Mouse (Mus musculus) CD4-positive, CD25-positive, alpha-beta regulatory T cell, adult 4 months (primary cell): ENCODE measurements around the gene Krt42. TPM values are rescaled to one million over a fixed set of nuclear protein-coding genes. Genes with fewer than 3 reads are reported as not detected.
A peak's percentile ranks its signal among the peaks of the same experiment; 100 is the strongest.
"Not testable (repeated sequence)": the region's sequence is repeated elsewhere in the genome, so short reads cannot be mapped to it uniquely, and the experiment has no call there.

ENCODE experiments used
- ATAC-seq: one replicate; pipeline ENCODE4 v1.8.0; 2017
- polyA plus RNA-seq, 2 experiments: library from polyadenylated mRNA; unstranded; fragments of 100-300 nt; shearing (Covaris generic); gene quantifications; one replicate each; pipeline ENCODE4 v1.2.1; 2017

The Krt42 gene
- polyA plus RNA-seq, result not detected

- no peak for ATAC-seq
These were observed at the start of gene Krt42 for GRCm38 (mm10) chr11:100269821-100270332. TSS of gene Krt42 (minus strand) at chr11:100269871.

- no peak for ATAC-seq
These were observed 49.1 kb upstream of the Krt42 start for GRCm38 (mm10) chr11:100318529-100319451.

DNA sequence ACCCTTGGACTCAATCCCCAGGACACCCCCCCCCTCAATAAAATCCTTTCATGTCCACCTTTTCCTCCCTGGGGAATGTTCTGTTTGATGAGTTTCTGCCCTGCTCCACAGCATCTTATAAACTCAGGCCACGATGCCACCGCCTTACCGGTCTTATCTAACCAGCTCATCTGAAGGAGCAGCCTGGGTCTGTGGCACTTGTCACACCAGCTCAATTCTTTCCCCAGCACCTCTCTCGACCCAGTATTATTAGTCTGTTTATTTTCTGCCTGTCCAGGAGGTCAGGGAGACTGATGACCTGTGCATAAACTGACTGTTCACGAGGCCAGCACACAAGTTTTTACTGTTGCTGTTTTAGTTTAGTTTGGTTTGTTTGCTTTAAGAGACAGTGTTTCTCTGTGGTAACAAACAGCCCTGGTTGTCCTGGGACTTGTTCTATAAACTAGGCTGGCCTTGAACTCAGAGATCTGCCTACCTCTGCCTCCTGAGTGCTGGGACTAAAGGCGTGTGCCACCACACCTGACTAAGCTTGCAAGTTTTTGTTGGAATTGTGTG, 48.2 kb upstream of the Krt42 start:
- no peak for ATAC-seq

DNA sequence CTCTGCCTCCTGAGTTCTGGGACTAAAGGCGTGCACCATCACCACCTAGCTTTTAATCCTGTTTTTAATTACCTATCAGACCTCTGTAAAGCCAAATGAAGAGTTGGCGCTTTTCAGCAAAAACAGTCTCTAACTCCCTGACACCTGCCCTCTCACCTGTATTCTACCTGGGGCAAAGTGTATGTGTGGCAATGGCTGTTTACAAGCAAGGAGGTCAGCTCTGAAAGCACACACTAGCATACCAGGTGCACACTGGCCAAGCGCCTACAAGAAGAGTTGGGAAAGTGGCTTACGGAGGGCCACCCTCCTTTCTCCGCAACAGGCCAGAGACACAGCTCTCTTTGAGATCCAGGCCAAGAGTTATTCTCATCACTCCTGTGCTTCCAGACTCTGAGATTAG, 45.8 kb upstream of the Krt42 start:
- ATAC-seq, result no peak

GRCm38 (mm10) chr11:100313424-100313823, 43.8 kb upstream of the Krt42 start:
- no peak for ATAC-seq

DNA sequence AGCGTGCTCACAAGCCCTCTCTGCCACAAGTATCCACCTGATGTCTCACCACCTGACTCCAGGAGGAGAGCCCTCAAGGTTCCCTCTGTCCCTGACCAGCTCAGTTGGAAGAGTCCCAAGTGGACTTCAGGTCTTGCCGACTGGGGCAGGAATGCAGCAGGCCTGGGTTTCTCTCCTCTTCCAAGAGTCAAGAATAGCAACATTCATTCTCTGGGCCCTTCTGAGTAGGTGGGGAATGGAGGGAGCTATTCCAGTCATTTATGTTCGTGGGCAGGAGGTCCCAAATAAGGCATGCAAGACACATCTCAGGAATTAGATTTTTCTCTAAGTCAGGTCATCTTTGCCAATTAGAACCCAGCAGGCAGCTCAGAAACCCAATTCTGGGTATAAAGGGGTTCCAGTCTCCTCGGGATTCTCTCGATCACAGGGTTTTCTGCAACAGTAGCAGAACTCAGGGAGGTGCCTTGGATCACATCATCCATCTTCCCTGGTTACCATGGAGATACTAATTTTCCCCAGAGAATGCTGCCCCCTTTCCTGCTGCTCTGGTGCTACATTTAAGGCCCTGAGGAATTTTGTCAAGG, 42.5 kb upstream of the Krt42 start:
- no peak for ATAC-seq

- no peak for ATAC-seq
These were observed 42.0 kb upstream of the Krt42 start for GRCm38 (mm10) chr11:100311656-100312055.

- ATAC-seq, result not testable (repeated sequence)
These were observed 39.0 kb upstream of the Krt42 start for GRCm38 (mm10) chr11:100308672-100309071.

DNA sequence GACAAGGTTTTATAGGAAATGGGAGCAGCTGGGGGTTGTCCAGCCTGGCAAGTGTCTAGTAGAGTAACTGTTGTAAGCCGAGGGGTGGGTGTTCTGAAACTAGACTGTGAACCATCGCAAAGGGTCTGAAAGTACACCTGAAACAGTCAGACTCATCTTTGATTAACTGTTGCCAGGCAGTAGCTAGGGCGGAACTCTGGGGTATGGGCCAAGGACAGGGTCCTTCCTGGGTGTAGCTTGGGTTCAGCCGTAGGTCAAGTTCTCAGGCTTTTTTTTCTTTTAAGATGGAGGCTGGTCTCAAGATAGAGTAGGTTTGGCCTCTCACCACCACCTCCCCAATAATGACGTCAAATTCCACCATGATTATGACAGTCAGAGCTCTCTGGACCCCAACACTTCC, 38.2 kb upstream of the Krt42 start:
- no peak for ATAC-seq

DNA sequence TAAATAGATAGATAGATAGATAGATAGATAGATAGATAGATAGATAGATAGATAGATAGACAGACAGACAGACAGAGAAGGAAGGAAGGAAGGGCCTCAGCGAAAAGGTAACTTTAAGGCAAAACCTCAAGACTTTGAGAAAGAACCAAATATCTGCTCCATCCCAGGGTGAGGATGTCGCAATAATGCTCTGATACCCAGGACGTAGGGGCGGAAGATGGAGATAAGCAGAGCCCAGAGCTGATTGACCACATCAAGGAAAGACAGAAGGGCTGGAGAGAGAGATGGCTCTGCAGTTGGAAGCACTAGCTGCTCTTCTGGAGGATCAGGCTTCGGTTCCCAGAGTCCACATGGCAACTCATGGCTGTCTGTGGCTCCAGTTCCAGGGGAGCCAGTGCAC, 31.6 kb upstream of the Krt42 start:
- no peak for ATAC-seq

- ATAC-seq, result peak; percentile 53
These were observed 30.6 kb upstream of the Krt42 start for GRCm38 (mm10) chr11:100300293-100300692.

DNA sequence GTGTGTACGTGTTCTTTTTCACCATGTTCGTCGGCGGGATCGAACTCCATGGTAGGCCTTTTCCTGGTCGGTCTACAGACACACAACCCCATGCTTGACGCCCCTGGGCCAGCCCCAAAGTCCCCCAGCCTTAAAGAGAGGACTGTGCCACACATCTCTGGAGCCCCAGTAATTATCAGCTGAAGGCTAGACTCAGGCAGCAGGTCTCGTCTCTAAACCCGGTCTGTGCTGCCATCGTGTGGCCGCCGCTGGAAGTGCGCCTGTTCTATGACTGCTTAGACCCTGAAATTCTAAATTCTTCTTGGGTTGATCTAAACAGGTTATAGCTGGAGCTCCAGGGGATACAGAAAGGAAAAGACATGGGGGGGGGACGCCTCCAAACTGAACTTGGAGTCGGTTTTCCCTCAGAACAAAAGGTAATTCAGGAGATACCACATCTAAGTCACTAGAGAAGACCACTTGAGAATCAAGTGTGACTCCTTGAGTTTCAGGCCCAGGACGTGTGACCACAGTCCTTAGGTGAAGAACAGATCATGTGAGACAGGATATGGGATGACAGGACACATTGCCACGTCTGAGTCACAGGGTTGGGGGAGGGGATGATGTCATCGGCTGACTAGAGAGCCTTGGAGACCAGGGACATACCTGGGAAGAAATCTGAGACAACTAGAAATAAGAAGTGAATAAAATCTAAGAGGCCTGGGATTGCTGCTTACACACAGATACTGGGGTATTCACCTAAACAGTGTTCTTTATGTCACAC, 28.8 kb upstream of the Krt42 start:
- peak; percentile 71 for ATAC-seq

DNA sequence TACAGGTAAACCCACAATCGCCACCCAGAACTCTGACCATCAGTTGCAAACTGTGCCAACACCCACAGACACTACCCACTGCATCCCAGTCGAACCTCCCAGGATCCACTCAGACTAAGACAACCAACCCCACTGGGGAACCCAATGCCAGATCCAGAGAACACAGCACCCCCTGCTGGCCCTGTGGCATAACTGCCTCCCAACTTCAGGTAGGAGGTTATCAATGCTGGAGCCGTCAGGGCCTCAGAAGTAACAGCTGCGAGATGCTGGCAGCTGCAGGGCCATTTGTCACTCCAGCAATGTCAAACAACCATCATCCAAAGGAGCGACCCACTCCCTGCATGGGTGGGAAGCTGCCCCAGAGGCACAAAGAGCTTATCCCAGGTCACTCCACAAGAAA, 28.1 kb upstream of the Krt42 start:
- ATAC-seq, result peak; percentile 49

GRCm38 (mm10) chr11:100295308-100295707, 25.6 kb upstream of the Krt42 start:
- ATAC-seq, result peak; percentile 78

DNA sequence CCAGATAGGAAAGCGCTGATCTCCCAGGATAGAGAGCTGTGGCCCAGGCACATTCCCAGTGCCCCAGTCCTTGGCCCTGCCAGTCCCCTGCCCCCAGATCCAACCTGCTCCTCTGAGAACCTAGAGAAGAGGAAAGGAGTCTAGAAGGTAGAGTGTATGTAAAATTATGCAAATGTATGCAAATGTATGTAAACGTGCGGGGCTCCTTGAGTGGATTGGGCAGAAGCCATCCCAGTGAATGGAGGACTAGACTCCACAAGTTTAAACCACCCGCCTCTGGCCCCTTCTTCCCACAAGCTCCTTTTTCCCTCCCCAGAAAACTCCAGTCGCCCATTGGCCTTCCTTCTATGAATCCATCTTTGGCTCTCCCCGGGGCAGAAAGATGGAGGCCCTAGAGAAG, 23.2 kb upstream of the Krt42 start:
- ATAC-seq, result no peak

DNA sequence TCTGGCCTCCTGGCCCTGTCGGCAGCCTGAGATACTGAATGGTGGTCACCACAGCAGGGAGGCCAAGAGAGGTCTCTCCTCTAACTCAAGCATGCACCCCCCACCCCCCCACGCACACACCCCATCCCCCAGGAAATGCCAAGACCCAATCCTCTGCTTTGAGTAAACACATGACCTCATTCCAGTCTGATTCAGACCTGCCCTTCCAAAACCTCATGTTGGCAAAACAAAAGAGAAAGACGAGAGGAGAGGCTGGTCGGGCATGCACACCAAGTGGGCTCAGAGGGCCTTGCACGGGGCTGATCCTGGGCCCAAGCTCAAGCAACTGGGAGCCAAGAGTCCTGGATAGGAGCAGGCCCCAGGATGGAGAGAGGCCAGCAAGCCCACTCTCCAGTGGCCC, 20.6 kb upstream of the Krt42 start:
- no peak for ATAC-seq

DNA sequence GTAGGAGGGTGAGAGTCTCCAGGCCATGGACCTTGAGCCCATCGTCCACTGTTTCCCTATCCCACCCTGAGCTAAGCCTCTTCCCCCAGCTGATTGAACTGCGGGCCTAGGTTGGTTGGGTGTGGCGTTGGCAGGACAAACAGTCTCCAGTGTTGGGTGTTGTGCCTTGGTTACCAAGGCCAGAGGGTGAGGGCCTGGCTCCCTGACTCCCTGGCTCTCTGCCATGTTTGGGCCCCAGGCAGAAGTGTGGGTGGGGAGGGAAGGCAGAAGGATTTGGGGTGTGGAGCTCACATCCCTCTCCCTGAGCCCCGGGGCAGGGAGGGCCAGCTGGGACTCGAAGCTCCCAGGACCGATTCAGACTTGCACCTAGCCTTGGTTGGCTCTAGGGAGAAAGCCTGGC, 19.3 kb upstream of the Krt42 start:
- ATAC-seq, result no peak

GRCm38 (mm10) chr11:100287024-100287423, 17.4 kb upstream of the Krt42 start:
- no peak for ATAC-seq

DNA sequence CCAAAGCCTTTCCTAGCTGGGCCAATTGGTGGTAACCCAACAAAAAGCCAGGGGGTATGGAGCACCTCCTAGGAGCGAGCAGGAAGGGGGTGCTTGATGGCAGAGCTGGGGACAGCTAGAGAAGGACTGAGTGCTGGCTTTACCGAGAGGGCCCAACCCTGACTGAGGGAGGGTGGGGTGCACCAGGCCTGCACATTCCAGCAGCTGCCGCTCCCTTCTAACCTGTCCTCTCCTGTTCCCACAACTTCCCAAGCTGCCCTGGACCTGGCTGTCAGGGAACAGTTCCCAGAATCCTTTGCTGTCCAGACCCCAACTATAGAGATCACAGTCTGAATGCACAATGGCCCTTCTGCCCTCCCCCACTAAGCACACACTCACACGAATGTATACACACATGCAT, 15.3 kb upstream of the Krt42 start:
- ATAC-seq, result no peak

DNA sequence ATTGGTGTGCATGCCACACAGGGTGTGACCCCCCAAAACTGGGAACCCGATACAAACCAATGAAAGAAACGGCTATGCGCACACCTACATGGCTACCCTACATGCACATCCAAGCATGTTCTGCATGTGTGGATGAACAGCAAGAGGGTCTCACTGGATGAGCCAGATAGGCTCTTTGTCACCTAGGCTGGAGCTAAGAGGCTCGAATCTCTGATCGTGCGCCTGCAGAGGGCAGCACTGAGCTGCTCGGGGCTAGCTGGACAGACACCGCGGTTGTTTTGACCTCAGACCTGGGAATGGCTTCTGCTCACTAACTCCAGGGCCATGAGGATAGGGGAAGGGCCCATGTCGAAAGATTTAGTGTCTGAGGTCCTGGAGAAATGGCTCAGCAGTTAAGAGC, 12.9 kb upstream of the Krt42 start:
- ATAC-seq, result no peak

DNA sequence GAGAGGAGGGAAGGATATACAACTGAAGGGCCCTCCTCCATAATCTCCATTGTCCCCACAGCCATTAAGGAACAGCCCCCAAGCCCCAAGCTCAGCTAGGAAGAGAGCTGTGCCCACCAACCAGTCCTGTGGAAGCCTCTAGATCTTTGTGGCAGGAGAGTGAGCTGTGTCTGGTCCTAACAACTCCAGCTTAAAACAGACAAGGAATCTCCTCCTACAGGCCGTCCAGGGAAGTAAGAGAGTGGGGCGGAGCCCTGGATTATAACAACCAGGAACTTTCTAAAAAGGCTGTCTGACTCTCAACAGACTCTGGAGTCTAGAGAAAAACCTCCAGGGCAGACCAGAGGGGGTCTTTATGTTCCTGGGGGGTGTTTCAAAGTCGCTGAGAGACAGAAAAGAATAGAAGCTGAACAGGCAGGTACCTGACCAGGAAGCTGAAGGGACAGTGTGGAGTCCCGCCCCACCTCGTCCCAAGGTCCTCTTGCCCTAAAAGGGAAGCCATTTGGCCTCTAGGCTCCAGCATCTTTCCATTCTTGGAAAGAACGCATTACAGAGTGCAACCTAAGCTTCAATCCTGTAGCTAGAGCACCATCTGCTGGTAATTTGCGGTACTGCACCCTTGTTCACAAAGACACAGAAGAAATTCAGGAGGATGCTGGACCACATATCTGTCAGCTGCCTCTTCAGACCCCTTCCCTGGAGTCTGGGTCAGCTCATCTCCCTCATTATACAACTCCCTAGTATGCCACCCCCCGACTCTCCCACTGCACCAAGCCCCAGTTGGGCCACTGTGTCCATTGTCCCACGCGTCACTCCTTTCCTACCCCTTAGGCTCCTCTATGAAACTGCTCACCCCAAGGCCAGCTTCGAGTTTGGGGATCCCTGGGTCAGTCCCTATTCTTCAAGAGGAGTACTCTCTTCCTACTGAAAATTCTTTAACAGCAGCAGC, 12.2 kb upstream of the Krt42 start:
- no peak for ATAC-seq

DNA sequence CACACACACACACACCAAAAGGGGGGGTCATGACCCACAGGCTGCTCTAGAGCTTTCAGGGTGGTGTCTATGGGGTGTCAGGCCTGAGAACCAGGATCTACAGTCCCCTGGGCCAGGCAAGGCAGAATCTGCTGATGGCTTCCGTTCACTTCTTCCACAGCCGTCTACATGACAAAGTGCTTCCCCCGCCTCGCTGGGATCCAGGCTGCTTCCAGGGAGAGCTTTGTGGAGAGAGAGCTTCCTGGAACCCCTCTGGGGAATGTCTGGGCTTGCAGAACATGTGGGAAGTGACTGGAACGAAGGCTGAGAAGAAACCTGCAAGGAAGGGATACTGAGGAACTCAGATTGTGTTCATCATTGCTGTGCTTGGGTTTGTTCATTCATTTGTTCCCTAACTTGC, 9.1 kb upstream of the Krt42 start:
- no peak for ATAC-seq
